Mouse (Mus musculus) embryo, embryonic 11 days (tissue): ENCODE data around the gene Nolc1.

Experiments used
- DNase-seq: peaks from one replicate; pipeline ENCODE4 v3.0.0-alpha.2; 2015

Gene Nolc1

GRCm38 (mm10) chr19:46043380-46043779 lies 32.3 kb upstream of the Nolc1 start:
- DNase-seq: no peak

- peak; percentile 79 for DNase-seq
Observed at GRCm38 (mm10) chr19:46044271-46044992, 31.2 kb upstream of the Nolc1 start, which contains the start of gene Pprc1. Gene Pprc1 (plus strand): TSS chr19:46044886.

DNA sequence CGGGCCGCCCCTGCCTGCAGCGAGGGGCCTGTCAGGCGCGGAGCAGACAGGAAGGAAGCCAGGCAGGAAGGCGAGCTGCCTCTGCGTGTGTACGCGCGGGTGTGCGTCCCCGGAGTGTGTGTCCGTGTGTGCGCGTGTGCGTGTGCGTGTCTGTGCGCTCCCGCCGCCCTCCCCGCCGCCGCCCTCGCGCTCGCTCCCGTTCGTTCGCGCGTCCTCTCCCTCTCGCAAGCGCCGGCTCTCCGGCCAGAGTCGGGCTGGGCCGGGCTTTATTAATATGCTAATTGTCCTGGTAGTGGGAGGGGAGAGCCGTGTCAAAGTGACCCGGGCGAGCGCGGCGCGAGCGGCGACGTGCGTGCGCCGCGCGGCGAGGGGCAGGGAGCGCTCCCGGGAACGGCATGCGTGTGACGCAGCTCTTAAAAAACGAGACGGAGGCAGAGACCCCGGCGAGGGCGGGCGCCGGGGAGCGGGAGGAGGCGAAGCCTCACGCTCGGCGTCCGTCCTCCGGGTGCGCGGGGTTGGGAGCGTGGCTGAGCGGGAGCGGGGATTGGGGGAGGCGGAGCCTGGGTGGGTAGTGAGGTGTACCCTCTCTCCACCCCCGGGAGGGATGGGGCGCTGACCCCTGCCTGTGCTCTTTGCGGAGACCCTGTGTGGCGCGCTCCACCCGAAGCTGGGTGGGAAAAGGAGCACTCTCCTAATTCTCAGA lies 30.5 kb upstream of the Nolc1 start, which contains the start of gene Ldb1:
TSS of gene Ldb1 (minus strand) at position 222 of the 703 bp plus-strand sequence.
- DNase-seq: peak; percentile 93

GRCm38 (mm10) chr19:46045696-46046311 lies 29.9 kb upstream of the Nolc1 start:
- peak; percentile 81 for DNase-seq

DNA sequence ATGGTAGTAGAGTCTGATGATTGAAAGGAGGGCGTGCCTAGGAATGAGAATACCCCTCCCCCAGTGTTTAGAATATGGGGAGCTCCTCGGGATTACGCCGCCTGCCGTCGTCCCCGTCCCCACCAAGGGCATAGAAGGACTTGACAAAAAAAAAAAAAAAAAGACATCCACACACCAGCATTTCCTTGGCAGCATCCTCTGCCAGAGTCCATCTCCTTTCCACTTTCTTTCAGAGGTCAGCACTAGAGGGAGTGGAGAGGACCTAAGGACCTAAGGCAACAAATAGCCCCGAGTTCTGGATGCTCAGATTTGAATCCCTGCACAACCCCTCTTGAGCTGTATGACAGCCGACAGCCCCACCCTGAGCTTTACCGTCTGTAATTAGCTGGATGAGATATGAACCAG lies 29.0 kb upstream of the Nolc1 start:
- DNase-seq: peak; percentile 44

- DNase-seq: no peak
Observed at GRCm38 (mm10) chr19:46047426-46047825, 28.2 kb upstream of the Nolc1 start.

DNA sequence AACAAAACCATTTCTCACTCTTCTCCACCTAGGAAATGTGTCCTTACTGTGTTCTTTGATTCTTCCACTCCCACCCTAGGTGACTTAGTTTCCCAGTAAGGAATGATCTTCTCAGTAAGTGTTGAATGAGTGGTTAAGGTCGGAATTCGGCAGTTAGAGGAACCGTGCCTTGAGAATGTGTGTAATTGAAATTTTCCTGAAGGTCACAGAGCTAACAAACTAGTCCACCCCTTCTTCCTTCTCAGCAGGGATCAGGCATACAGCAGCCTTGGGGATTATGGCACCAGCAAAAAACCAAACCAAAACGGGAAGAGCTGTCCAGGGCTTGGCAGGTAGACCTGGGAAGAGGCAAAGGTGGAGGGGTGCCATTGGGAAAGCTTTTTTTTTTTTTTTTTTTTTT lies 26.5 kb upstream of the Nolc1 start:
- no peak for DNase-seq

DNA sequence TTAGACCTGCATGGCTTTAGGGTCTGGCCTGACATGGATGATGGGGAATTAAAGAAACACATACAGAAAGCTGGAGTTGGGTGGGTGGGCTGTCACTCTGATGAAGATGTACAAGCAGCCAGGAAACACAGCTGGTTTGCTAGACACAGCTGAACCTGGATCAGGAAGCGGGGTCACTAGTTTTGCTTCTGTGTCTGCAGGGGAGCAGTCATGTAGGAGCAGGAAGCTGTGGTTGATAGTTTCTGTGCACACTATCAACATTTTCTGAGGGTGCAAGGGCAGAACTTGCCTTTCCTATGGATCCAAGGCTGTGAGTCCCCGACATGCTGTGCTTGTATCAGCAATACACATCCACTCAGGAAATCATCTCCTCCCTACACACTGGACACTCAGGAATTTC lies 25.2 kb upstream of the Nolc1 start:
- no peak for DNase-seq

- DNase-seq: no peak
Observed at GRCm38 (mm10) chr19:46055752-46056387, 19.8 kb upstream of the Nolc1 start.

DNA sequence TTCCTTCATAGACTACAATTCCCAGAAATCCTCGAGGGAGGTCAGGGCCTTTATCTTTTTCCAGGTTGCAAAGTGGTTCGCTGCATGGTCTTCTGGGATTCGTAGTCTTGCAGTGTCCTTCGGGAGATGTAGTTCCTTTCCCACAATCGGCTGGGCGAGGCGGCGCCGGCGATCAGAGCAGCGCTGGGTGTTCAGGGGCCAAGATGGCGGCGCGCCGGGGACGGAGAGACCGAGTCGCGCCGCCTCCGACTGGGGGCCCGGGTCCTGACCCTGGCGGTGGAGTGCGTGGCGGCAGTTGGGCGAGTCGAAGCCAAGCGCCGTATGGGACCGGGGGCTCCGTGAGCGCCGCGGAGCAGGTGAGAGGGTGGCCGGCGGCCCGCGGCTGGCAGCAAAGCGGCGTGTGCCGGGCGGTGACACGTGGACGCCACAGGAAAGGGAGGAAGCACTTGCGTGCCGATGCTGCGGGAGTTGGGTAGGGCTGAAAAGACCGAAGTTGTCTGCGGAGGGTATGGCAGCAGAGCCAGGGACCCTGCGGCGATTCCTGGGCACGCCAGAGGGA lies 19.2 kb upstream of the Nolc1 start:
- DNase-seq: peak; percentile 96

- DNase-seq: peak; percentile 92
Observed at GRCm38 (mm10) chr19:46056947-46057607, 18.6 kb upstream of the Nolc1 start.

DNA sequence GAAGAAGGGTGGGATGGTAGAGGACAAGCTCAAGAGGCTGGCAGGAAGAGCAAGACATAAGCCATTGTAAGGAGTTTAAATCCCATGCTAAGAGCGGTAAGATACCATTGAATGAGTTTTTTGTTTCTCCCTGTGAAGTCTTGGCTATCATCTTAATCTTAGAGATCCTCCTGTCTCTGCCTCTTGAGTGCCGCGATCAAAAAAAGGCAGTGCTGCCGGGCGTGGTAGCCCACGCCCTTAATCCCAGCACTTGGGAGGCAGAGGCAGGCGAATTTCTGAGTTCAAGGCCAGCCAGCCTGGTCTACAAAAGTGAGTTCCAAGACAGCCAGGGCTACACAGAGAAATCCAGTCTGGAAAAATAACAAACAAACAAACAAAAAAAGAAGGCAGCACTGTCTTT lies 17.2 kb upstream of the Nolc1 start:
- no peak for DNase-seq

DNA sequence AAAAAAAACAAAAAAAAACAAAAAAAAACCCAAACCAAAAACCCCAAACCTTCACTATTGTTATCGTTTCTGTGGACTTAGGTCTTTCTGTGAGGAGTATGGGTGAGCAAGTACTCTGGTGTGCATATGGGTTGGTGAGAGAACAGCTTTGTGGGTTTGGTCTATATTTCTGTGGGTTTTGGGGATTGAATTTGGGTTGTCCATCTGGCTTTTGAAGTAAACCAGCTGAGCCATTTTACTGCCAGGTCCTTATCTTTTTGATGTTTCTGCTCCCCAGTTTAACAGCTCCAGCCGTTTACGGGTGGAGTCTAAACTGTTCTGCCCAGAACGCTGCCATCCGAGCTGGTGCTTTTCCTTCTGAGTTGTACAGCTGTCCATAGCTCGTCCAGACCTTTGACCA lies 14.8 kb upstream of the Nolc1 start:
- DNase-seq: no peak

- DNase-seq: no peak
Observed at GRCm38 (mm10) chr19:46068054-46068453, 7.6 kb upstream of the Nolc1 start.

GRCm38 (mm10) chr19:46073285-46073684 lies 2.4 kb upstream of the Nolc1 start:
- no peak for DNase-seq

DNA sequence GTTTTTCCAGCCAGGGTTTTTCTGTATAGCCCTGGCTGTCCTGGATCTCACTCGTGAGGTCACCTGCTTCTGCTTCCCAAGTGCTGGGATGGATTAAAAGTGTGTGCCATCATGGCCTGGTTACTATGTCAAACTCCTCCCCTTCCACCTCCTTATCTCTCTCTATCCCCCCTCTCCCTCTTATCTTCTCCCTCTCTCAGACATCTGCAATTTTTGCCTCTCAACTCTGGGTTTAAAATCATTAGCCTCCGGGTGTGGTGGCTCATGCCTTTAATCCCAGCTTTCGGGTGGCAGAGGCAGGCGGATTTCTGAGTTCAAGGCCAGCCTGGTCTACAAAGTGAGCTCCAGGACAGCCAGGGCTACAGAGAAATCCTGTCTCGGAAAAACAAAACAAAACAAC lies 1.4 kb upstream of the Nolc1 start:
- DNase-seq: no peak

- no peak for DNase-seq
Observed at GRCm38 (mm10) chr19:46078535-46078934, 2.9 kb downstream of the Nolc1 start.

- no peak for DNase-seq
Observed at GRCm38 (mm10) chr19:46085185-46085584, 9.5 kb downstream of the Nolc1 start.

GRCm38 (mm10) chr19:46086337-46086736 lies 10.7 kb downstream of the Nolc1 start:
- peak; percentile 62 for DNase-seq

DNA sequence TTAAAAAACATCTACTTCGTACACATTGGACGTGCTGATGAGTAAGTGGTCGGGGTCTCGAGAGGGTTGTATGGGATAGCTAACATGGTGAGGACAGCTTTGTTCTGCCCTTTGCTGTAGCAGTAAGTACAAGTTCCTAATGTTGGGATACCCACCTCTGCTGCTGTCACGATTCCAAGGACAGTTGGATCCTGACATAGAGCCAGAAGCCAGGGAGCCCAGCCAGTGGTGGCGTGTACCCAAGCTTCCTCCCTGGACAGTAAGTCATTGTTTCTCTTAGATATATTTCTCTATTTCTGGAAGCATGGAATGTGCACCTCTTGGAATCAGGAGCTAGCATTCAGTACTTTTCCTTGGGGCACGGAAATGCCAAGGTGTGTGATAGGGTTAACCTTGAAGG lies 12.2 kb downstream of the Nolc1 start:
- no peak for DNase-seq

DNA sequence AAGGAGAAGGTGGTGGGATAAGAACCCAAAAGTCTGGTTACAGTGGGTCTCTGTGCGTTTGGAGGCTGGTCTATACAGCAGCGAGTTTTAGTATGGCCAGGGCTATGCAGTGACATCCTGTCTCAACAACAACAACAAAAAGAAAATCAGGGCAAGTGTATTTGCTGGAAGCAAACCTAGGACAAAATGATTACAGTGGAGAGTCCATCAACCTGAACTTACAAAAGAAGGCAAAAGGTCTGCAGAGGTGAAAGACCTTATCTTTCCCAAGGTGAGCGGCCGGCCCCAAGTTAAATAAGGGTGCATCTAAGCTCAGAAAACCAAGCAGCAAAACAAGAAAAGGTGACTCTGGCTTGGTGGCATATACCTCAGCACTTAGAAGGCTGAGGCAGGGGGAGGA lies 16.0 kb downstream of the Nolc1 start:
- DNase-seq: no peak

DNA sequence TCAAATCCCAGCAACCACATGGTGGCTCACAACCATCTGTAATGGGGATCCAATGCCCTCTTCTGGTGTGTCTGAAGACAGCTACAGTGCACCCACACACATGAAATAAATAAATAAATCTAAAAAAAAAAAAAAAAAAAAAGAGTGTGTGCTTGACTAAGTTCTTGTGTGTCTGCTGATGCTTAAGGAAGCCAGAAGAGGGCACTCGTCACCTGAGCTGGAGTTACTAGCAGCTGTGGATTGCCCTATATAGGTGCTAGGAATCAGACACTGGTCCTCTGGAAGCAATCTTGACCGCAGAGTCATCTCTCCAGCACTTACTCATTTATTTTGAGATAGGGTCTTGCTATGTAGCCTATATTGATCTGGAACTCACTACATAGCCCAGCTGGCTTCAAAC lies 18.5 kb downstream of the Nolc1 start:
- DNase-seq: no peak

- DNase-seq: no peak
Observed at GRCm38 (mm10) chr19:46095291-46095690, 19.6 kb downstream of the Nolc1 start.
